Mouse (Mus musculus) liver, embryonic 12.5 days (tissue): ENCODE data around the gene Ly9. TPM values are rescaled to one million over a fixed set of nuclear protein-coding genes. Genes with fewer than 3 reads are reported as not detected.

ENCODE experiments used
- ATAC-seq: fragments of 200-750 bp; cut with Nextera tagmentation; 2 replicates; pipeline ENCODE4 v1.8.0; 2017; ENCODE audit warnings: moderate number of reproducible peaks, mild to moderate bottlenecking, moderate library complexity
- H3K27ac ChIP-seq: fragments of 300-500 bp; sonication (generic); 2 replicates; pipeline ENCODE4 v1.5.1; 2016; ENCODE audit warnings: mild to moderate bottlenecking
- H3K27me3 ChIP-seq: fragments of 300-500 bp; sonication (generic); replicated peaks from 2 replicates; pipeline ENCODE4 v1.6.1; 2016; ENCODE audit warnings: mild to moderate bottlenecking, moderate library complexity
- H3K36me3 ChIP-seq: fragments of 300-500 bp; sonication (generic); 2 replicates; pipeline ENCODE4 v1.6.1; 2016; ENCODE audit warnings: mild to moderate bottlenecking, moderate library complexity
- H3K4me1 ChIP-seq: fragments of 300-500 bp; sonication (generic); 2 replicates; pipeline ENCODE4 v1.6.1; 2016
- H3K4me2 ChIP-seq: fragments of 300-500 bp; sonication (generic); 2 replicates; pipeline ENCODE4 v1.6.1; 2016; ENCODE audit warnings: mild to moderate bottlenecking, moderate library complexity
- H3K4me3 ChIP-seq: fragments of 300-500 bp; sonication (generic); 2 replicates; pipeline ENCODE4 v1.5.1; 2016; ENCODE audit warnings: mild to moderate bottlenecking, moderate library complexity
- H3K9ac ChIP-seq: fragments of 300-500 bp; sonication (generic); 2 replicates; pipeline ENCODE4 v1.6.1; 2016; ENCODE audit warnings: mild to moderate bottlenecking, moderate library complexity
- H3K9me3 ChIP-seq: fragments of 300-500 bp; sonication (generic); replicated peaks from 2 replicates; pipeline ENCODE4 v1.6.1; 2016; ENCODE audit warnings: mild to moderate bottlenecking, moderate library complexity
- WGBS: fragments of 180-500 bp; shearing (Covaris S2); methylation state at CpG from one replicate; pipeline ENCODE4 v1.1.7; 2016; ENCODE audit not compliant: insufficient replicate concordance; 5-methylcytosine and 5-hydroxymethylcytosine counted together
- polyA plus RNA-seq: library from polyadenylated mRNA; unstranded; fragments of >200 nt; fragmentation: Nextera tagmentation; extraction: Ambion mirVana; gene quantifications from 2 replicates; pipeline ENCODE4 v1.2.1, GENCODE M21; 2016

The Ly9 gene
- polyA plus RNA-seq, 1 experiment from 2014 or later, result 0.41 TPM

DNA sequence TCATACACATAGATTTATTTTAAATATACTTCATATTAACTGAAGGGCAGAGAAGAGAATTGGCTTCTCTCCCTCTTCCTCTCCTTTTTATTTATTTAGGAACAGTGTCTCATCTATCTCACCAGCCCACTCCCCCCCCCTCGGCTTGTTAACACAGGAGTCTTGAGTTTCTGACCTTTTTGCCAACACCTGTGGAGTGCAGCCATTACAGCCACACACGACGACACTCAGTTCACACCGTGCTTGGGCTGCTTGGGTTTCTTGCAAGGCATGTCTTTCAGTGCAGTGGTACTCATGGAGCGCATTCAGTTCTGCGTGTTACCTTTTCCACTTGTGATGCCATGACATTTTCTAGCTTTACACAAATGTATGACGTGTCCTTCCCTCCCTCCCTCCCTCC, 22.8 kb upstream of the Ly9 start:
- no peak for ATAC-seq
- H3K4me3 ChIP-seq, result no peak overlapping the region
- no peak overlapping the region for H3K9ac ChIP-seq
- H3K4me1 ChIP-seq, result no peaks in the 10 kb centered on the region
- no peak overlapping the region for H3K4me2 ChIP-seq
- H3K9me3 ChIP-seq, result no peaks in the 10 kb centered on the region
- H3K27ac ChIP-seq, result no peak overlapping the region
- peaks cover 2% of the 10 kb centered on the region; the same call in 1 of the 2 replicates for H3K27me3 ChIP-seq
- no peaks in the 10 kb centered on the region for H3K36me3 ChIP-seq
- 70% methylated on average over 7 of the region's 7 CpGs for WGBS

- WGBS, result 41% methylated on average over 6 of the region's 6 CpGs
- no peak for ATAC-seq
- no peaks in the 10 kb centered on the region for H3K27me3 ChIP-seq
- H3K9ac ChIP-seq, result no peak overlapping the region
- no peaks in the 10 kb centered on the region for H3K4me1 ChIP-seq
- no peak overlapping the region for H3K4me3 ChIP-seq
- no peaks in the 10 kb centered on the region for H3K9me3 ChIP-seq
- no peak overlapping the region for H3K4me2 ChIP-seq
- H3K27ac ChIP-seq, result no peak overlapping the region
- H3K36me3 ChIP-seq, result no peaks in the 10 kb centered on the region
Observed at GRCm38 (mm10) chr1:171629168-171629567, 22.0 kb upstream of the Ly9 start.

GRCm38 (mm10) chr1:171627801-171628200, 20.6 kb upstream of the Ly9 start:
- Histone ChIP-seq H3K9me3 (no peaks in the 10 kb centered on the region), H3K9ac (no peak overlapping the region), H3K36me3 (no peaks in the 10 kb centered on the region), H3K4me1 (no peaks in the 10 kb centered on the region), H3K4me2 (no peak overlapping the region), H3K27ac (no peak overlapping the region), H3K27me3 (no peaks in the 10 kb centered on the region), H3K4me3 (no peak overlapping the region)
- 52% methylated on average over 3 of the region's 3 CpGs for WGBS
- ATAC-seq, result no peak

- Histone ChIP-seq H3K4me2 (no peak overlapping the region), H3K4me1 (no peaks in the 10 kb centered on the region), H3K27me3 (no peaks in the 10 kb centered on the region), H3K4me3 (no peak overlapping the region), H3K9me3 (no peaks in the 10 kb centered on the region), H3K9ac (no peak overlapping the region), H3K27ac (no peak overlapping the region), H3K36me3 (no peaks in the 10 kb centered on the region)
- ATAC-seq, result no peak
- 75% methylated on average over 6 of the region's 6 CpGs for WGBS
Observed at GRCm38 (mm10) chr1:171620091-171620490, 12.9 kb upstream of the Ly9 start.

DNA sequence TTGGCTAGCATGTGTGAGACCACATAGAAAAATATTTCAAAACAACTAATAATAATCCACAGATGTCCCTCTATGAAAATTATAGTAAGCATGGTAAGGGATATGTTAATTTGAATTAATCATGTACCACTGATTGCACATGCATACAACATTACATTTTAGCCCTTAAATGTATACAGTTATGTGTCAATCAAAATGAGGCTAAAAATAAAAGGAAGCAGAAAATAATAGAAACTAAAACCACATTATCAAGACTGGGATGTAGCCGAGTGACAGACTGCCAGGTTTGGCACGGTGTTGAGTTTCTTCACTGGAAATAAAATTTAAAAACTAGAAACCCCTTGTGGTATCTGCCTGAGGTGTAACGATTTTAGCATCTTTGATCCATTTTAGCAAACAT, 12.4 kb upstream of the Ly9 start:
- no peaks in the 10 kb centered on the region for H3K9me3 ChIP-seq
- 55% methylated on average over 3 of the region's 3 CpGs for WGBS
- H3K27ac ChIP-seq, result no peak overlapping the region
- no peak overlapping the region for H3K4me3 ChIP-seq
- no peaks in the 10 kb centered on the region for H3K36me3 ChIP-seq
- no peak overlapping the region for H3K4me2 ChIP-seq
- H3K27me3 ChIP-seq, result no peaks in the 10 kb centered on the region
- H3K4me1 ChIP-seq, result no peaks in the 10 kb centered on the region
- ATAC-seq, result no peak
- no peak overlapping the region for H3K9ac ChIP-seq

- H3K27ac ChIP-seq, result no peak overlapping the region
- H3K9ac ChIP-seq, result no peak overlapping the region
- no peak overlapping the region for H3K4me3 ChIP-seq
- H3K27me3 ChIP-seq, result no peaks in the 10 kb centered on the region
- no peak overlapping the region for H3K4me2 ChIP-seq
- H3K4me1 ChIP-seq, result no peaks in the 10 kb centered on the region
- H3K36me3 ChIP-seq, result no peaks in the 10 kb centered on the region
- WGBS, result 47% methylated on average over 8 of the region's 8 CpGs
- ATAC-seq, result no peak
- no peaks in the 10 kb centered on the region for H3K9me3 ChIP-seq
Observed at GRCm38 (mm10) chr1:171619001-171619400, 11.8 kb upstream of the Ly9 start.

DNA sequence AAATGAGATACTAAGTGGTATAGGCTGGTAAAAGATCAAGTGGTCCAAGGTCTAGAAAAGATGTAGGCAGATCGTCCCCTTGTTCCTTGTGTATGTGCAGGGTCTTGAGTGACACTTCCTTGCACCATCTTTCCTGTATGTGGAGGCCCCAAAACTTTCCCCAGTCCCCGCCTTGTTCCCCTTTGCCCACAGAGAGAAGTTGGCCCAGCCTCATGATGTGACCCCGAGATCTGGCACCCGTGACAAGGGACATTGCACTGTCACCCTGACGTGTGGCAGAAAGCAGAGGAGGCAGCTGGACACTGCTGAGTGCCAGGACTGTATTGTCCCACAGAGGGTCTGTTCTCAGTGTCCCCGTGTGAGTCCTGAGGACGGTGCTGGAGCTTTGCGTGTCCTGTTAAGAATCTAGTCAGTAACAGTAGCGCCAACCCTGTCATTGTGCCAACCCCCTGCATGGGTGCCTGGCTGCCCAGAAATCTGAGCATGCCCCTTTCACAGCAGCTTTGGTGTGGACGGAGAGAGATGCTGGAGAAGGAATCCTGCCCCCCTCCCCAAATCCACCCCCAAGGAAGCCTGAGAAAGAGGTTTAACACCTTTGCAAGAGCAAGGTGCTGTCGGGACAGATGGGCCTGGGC, 9.8 kb upstream of the Ly9 start:
- ATAC-seq, result no peak
- H3K27me3 ChIP-seq, result no peaks in the 10 kb centered on the region; the same call in 1 of the 2 replicates
- H3K4me3 ChIP-seq, result no peak overlapping the region
- no peak overlapping the region for H3K9ac ChIP-seq
- H3K36me3 ChIP-seq, result no peaks in the 10 kb centered on the region
- WGBS, result 58% methylated on average over 11 of the region's 11 CpGs
- H3K4me2 ChIP-seq, result no peak overlapping the region
- no peaks in the 10 kb centered on the region for H3K9me3 ChIP-seq
- no peaks in the 10 kb centered on the region for H3K4me1 ChIP-seq
- H3K27ac ChIP-seq, result no peak overlapping the region

- no peak for ATAC-seq
- Histone ChIP-seq H3K4me3 (no peak overlapping the region), H3K4me2 (no peak overlapping the region), H3K9me3 (no peaks in the 10 kb centered on the region), H3K4me1 (no peaks in the 10 kb centered on the region), H3K36me3 (no peaks in the 10 kb centered on the region), H3K27me3 (no peaks in the 10 kb centered on the region; the same call in 1 of the 2 replicates), H3K9ac (no peak overlapping the region), H3K27ac (no peak overlapping the region)
- 18% methylated on average over 2 of the region's 2 CpGs for WGBS
Observed at GRCm38 (mm10) chr1:171613962-171614361, 6.8 kb upstream of the Ly9 start.

- no peak for ATAC-seq
- Histone ChIP-seq H3K9me3 (no peaks in the 10 kb centered on the region), H3K36me3 (no peaks in the 10 kb centered on the region), H3K4me3 (no peak overlapping the region), H3K4me1 (no peaks in the 10 kb centered on the region), H3K9ac (no peak overlapping the region), H3K27ac (no peak overlapping the region), H3K4me2 (no peak overlapping the region), H3K27me3 (no peaks in the 10 kb centered on the region; the same call in 1 of the 2 replicates)
- 15% methylated on average over 1 of the region's 1 CpGs for WGBS
Observed at GRCm38 (mm10) chr1:171610781-171611180, 3.6 kb upstream of the Ly9 start.

DNA sequence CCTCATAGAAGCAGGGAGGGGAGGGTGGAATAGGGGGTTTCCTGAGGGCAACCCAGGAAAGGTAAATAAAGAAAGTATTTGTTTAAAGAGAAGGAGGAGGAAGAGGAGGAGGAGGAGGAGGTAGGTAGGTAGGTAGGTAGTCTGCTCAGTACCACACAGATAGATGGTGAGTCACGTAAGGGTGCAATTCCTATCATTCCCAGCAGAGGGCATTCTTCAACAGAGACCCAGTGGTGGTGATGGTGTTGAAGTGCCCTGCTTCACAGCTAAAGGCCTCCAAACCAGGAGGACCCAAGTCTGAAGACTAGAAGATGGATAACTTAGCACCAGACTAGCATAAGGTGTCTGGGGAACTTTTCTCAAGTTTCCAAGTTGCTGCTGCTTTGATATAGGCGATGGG, 2.8 kb upstream of the Ly9 start:
- H3K9ac ChIP-seq, result no peak overlapping the region
- no peaks in the 10 kb centered on the region for H3K4me1 ChIP-seq
- no peaks in the 10 kb centered on the region for H3K36me3 ChIP-seq
- no peak for ATAC-seq
- H3K4me2 ChIP-seq, result no peak overlapping the region
- no peaks in the 10 kb centered on the region; the same call in 1 of the 2 replicates for H3K27me3 ChIP-seq
- H3K9me3 ChIP-seq, result no peaks in the 10 kb centered on the region
- no peak overlapping the region for H3K4me3 ChIP-seq
- WGBS, result 71% methylated on average over 2 of the region's 2 CpGs
- no peak overlapping the region for H3K27ac ChIP-seq

GRCm38 (mm10) chr1:171606656-171607055, 554 bp downstream of the Ly9 start:
- no peak for ATAC-seq

GRCm38 (mm10) chr1:171604686-171605085, 2.5 kb downstream of the Ly9 start:
- Histone ChIP-seq H3K4me3 (no peak overlapping the region), H3K9ac (no peak overlapping the region), H3K27ac (no peak overlapping the region), H3K27me3 (peaks cover 9% of the 10 kb centered on the region; the same call in 1 of the 2 replicates), H3K4me1 (no peaks in the 10 kb centered on the region), H3K4me2 (no peak overlapping the region), H3K9me3 (no peaks in the 10 kb centered on the region), H3K36me3 (no peaks in the 10 kb centered on the region)
- 53% methylated on average over 3 of the region's 3 CpGs for WGBS
- no peak for ATAC-seq

More at GRCm38 (mm10) chr1:171606656-171607055, 554 bp downstream of the Ly9 start:
- Histone ChIP-seq H3K4me3 (no peak overlapping the region), H3K4me1 (no peaks in the 10 kb centered on the region), H3K9me3 (no peaks in the 10 kb centered on the region), H3K27ac (no peak overlapping the region), H3K27me3 (no peaks in the 10 kb centered on the region; the same call in 1 of the 2 replicates), H3K36me3 (no peaks in the 10 kb centered on the region), H3K4me2 (no peak overlapping the region), H3K9ac (no peak overlapping the region)
- WGBS, result 55% methylated on average over 3 of the region's 3 CpGs

GRCm38 (mm10) chr1:171584584-171584983, 22.6 kb downstream of the Ly9 start:
- Histone ChIP-seq H3K4me1 (peaks cover 13% of the 10 kb centered on the region), H3K4me2 (no peak overlapping the region), H3K27me3 (no peaks in the 10 kb centered on the region), H3K4me3 (no peak overlapping the region), H3K27ac (no peak overlapping the region), H3K9ac (no peak overlapping the region), H3K36me3 (no peaks in the 10 kb centered on the region), H3K9me3 (no peaks in the 10 kb centered on the region)
- ATAC-seq, result peak; percentile 89
- WGBS, result 22% methylated on average over 2 of the region's 2 CpGs
